Mouse (Mus musculus) E14TG2a.4 (cell line): ENCODE measurements around the gene Eno1.
"Not testable (repeated sequence)": the region's sequence is repeated elsewhere in the genome, so short reads cannot be mapped to it uniquely, and the experiment has no call there.

Experiments used
- H3K27me3 ChIP-seq: 2 replicates; pipeline ENCODE4 v1.6.1; 2014; ENCODE audit warnings: low read length, control low read depth; ENCODE audit not compliant: insufficient read depth
- H3K36me3 ChIP-seq: 2 replicates; pipeline ENCODE4 v1.6.1; 2014; ENCODE audit warnings: low read length, control low read depth; ENCODE audit not compliant: insufficient read depth
- H3K4me1 ChIP-seq: replicated peaks from 2 replicates; pipeline ENCODE4 v1.6.1; 2014; ENCODE audit warnings: low read depth, low read length, control low read depth
- H3K4me3 ChIP-seq: replicated peaks from 2 replicates; pipeline ENCODE4 v1.5.1; 2014; ENCODE audit warnings: mild to moderate bottlenecking, low read length
- H3K9me3 ChIP-seq: 2 replicates; pipeline ENCODE4 v1.6.1; 2014; ENCODE audit warnings: low read length, control low read depth
- CTCF ChIP-seq: conservative IDR thresholded peaks from 2 replicates; pipeline ENCODE4 v1.5.1; 2014; ENCODE audit warnings: low read length
- NANOG ChIP-seq: IDR thresholded peaks from 2 replicates; pipeline ENCODE4 v1.6.1; 2014; ENCODE audit warnings: borderline replicate concordance, low read length, mixed read lengths
- POU5F1 ChIP-seq: IDR thresholded peaks from 2 replicates; pipeline ENCODE4 v1.6.1; 2014; ENCODE audit warnings: low read length, borderline replicate concordance

Gene Eno1

DNA sequence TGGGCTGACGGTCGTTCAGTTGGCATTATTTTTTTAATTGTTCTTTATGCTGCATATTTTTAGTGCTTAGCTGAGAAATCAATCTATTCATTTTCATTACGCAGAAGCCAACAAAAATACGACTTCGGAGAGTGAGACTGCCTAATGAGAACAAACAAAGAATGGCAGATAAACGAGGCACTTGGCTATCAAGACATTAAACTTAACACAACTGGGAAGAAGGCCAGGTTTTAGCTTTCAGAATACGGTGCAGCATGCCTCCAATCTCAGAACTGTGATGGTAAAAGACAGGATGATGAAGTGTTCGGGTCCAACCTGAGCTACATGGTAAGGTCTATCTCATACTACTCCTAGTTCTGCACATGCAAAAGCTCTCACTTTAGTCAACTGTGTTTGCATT is 25.8 kb downstream of the Eno1 start:
- peaks cover 9% of the 10 kb centered on the region for H3K27me3 ChIP-seq
- peaks cover 96% of the 10 kb centered on the region for H3K4me1 ChIP-seq
- no peaks in the 10 kb centered on the region for H3K9me3 ChIP-seq
- no peak overlapping the region for H3K4me3 ChIP-seq
- H3K36me3 ChIP-seq, result peaks cover 5% of the 10 kb centered on the region; the same call in 1 of the 2 replicates
- TF ChIP-seq POU5F1, result no peak
- no peak for TF ChIP-seq CTCF
- TF ChIP-seq NANOG, result no peak

DNA sequence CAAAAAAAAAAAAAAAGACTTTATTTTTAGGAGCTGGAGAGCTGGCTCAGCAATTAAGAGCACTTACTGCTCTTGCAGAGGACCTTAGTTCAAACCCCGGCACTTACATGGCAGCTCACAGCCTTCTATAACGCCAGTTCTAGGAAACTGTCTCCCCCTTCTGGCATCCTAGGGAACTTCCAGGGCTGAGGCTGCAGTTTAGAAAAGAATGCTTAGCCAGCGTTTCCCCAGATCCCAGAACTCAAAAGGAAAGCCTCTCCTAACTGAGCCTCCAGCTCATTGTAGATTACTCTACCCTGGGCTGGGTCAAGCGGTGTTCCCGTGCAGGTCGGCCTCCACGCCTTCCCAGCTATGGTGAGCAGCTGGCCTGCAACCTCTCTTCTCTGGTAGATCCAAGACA is 28.4 kb downstream of the Eno1 start:
- Histone ChIP-seq H3K4me3 (no peak overlapping the region), H3K27me3 (peaks cover 11% of the 10 kb centered on the region), H3K4me1 (peaks cover 94% of the 10 kb centered on the region), H3K36me3 (peaks cover 5% of the 10 kb centered on the region; the same call in 1 of the 2 replicates), H3K9me3 (no peaks in the 10 kb centered on the region)
- TF ChIP-seq POU5F1 (no peak), CTCF (peak; percentile 98)

DNA sequence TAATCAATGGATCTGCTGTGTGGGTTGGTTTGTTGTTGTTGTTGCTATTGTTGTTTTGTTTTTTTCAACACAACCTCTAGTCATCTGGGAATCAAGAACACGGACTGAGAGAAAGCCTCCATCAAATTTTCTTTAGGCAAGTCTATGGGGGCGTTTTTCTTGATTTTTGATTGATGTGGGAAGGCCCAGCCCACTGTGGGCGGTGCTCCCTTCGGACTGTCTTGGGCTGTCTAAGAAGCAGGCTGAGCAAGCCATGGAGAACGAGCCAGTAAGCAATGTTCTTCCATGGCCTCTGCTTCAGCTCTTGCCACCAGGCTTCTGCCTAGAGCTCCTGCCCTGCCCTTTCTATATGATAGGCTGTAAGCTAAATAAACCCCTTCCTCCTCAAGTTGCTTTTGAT is 28.9 kb downstream of the Eno1 start:
- H3K9me3 ChIP-seq, result no peaks in the 10 kb centered on the region
- peaks cover 12% of the 10 kb centered on the region for H3K27me3 ChIP-seq
- no peak for TF ChIP-seq CTCF
- TF ChIP-seq NANOG, result no peak
- TF ChIP-seq POU5F1, result no peak
- H3K4me3 ChIP-seq, result no peak overlapping the region
- H3K4me1 ChIP-seq, result peaks cover 94% of the 10 kb centered on the region
- H3K36me3 ChIP-seq, result peaks cover 5% of the 10 kb centered on the region; the same call in 1 of the 2 replicates

DNA sequence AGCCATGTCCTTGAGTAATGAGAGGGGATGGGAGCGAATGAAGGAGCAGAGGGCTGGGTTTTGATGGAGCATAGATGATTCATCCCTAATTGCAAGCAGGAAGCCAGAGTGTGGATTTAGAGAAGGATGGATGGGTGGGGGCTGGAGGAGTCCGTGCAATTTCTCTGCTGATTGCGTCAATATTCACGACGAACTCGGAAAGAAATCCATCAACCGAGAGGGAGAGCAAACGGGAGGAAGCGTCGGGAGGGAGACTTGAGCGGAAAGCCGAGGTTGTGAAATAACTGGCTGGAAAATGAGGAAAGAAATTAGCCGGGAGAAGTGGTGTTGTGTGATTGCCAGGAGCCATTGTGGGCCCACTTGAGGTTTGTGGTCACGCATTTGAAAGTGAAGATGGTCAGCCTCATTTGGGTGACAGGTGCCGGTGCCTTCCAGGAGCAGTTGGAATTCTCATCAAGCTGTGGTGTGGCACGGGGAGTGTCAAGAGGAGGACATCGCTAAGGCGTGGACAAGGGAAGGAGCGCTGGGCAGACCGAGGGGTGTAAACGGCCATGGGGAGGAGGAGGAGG is 30.2 kb downstream of the Eno1 start:
- Histone ChIP-seq H3K36me3 (peaks cover 5% of the 10 kb centered on the region; the same call in 1 of the 2 replicates), H3K4me3 (peak overlapping the region; percentile 39), H3K9me3 (no peaks in the 10 kb centered on the region), H3K27me3 (peaks cover 12% of the 10 kb centered on the region), H3K4me1 (peaks cover 82% of the 10 kb centered on the region)
- no peak for TF ChIP-seq POU5F1
- TF ChIP-seq CTCF, result no peak
- TF ChIP-seq NANOG, result no peak

DNA sequence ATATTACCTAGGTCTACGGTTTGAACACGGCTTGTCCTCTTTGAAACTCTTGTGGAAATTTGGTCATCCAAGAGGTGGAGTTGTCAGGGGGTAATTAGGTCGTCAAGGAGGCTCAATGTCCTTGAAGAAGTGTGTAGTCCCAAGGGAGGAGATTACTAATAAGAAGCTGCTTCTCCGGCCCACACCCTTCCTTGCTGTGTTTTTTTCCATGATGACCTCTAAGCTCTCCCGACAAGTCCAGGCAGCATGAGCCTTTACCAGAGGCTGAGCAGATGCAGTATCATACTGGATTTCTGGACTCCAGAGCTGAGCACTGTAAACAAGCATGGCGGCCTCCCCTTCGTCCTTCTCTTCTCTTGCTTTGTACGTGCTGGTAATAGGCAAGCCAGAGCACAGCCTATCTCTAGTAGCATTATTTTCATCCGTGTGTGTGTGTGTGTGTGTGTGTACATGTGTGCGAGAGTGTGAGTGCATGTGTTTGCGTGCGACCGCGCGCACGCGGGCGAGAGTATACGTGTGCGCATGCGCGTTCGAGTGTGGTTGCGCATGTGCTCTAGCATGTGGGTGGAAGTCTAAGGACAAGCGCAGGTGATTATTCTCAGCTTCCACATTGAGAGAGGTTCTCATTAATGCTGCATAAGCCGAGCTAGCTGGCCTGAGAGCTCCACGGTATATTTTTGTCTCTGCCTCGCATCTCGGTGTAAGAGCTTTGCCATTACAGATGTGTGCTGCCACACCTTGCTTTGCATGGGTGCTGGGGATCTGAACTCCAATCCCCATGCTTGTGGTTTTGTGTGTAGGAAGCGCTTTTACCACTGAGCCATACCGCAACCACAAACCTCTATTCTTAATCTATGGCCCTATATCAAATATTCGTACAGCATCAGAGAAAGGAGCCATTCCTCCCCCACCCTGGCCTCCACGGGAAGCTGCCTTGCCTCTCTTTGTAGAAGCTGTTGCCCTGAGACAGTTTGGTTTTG is 32.4 kb downstream of the Eno1 start:
- H3K27me3 ChIP-seq, result peaks cover 12% of the 10 kb centered on the region
- H3K9me3 ChIP-seq, result no peaks in the 10 kb centered on the region
- no peak for TF ChIP-seq POU5F1
- TF ChIP-seq NANOG, result no peak
- TF ChIP-seq CTCF, result no peak
- H3K4me3 ChIP-seq, result peak overlapping the region; percentile 55
- peaks cover 66% of the 10 kb centered on the region for H3K4me1 ChIP-seq
- H3K36me3 ChIP-seq, result no peaks in the 10 kb centered on the region

DNA sequence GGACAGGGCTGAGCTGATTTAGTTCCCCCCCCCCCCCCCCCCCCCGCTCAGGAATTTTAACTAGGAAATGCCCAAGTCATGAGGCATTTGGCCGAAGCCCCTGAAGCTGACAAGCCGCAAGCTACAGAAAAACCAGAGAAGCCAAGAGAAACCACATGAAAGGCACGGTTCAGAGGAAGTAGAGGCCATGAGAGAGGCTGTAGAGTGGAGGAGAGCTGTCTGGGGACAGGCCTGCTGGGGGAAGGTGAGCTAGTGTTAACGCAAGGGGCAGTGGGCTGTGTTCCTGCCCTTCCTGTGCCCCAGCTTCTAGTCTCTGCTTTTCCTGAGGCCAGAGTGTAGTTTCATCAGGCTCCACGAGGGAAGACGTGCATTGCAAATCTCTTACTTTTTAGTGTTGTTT is 33.2 kb downstream of the Eno1 start:
- H3K27me3 ChIP-seq, result peaks cover 12% of the 10 kb centered on the region
- TF ChIP-seq POU5F1, result no peak
- no peak for TF ChIP-seq CTCF
- no peak for TF ChIP-seq NANOG
- H3K4me3 ChIP-seq, result no peak overlapping the region
- no peaks in the 10 kb centered on the region for H3K36me3 ChIP-seq
- no peaks in the 10 kb centered on the region for H3K9me3 ChIP-seq
- H3K4me1 ChIP-seq, result peaks cover 59% of the 10 kb centered on the region

DNA sequence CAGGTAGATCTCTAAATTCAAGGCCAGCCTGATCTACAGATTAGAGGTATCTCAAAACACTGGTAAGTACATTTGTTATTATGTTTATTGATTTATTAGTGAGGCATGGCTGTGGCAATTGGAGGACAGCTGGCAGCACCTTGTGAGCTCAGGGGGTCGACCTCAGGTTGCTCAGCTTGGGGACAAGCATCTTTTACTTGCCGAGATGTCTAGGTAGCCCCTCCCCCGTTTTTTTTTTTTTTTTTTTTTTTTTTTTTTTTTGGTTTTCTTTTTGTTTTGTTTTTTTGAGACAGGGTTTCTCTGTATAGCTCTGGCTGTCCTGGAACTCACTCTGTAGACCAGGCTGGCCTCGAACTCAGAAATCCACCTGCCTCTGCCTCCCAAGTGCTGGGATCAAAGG is 34.2 kb downstream of the Eno1 start:
- not testable (repeated sequence) for H3K36me3 ChIP-seq, H3K9me3 ChIP-seq, H3K4me3 ChIP-seq
- Histone ChIP-seq H3K4me1 (peaks cover 51% of the 10 kb centered on the region), H3K27me3 (peaks cover 12% of the 10 kb centered on the region)

DNA sequence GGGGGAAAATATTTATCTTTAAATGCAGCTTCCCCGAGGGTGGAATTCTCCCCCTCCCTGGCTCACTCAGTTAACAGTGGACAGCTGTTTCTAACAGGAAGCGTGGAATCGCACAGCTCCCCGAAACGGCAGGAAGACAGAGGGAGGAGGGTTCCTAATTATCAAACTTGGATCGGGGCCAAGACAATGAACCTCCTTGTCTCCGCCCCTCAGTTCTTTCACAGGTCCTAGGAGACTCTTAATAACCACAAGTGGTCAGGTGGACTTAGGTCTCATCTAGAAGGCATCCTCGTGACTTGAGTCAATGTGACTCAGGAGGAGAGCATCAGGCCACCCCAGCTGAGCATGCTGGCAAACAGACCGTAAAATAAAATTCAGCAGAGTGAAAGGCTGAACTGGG is 36.2 kb downstream of the Eno1 start:
- TF ChIP-seq CTCF, result no peak
- no peak overlapping the region for H3K4me3 ChIP-seq
- no peaks in the 10 kb centered on the region for H3K36me3 ChIP-seq
- peaks cover 3% of the 10 kb centered on the region; the same call in 1 of the 2 replicates for H3K27me3 ChIP-seq
- H3K9me3 ChIP-seq, result no peaks in the 10 kb centered on the region
- peaks cover 31% of the 10 kb centered on the region for H3K4me1 ChIP-seq

DNA sequence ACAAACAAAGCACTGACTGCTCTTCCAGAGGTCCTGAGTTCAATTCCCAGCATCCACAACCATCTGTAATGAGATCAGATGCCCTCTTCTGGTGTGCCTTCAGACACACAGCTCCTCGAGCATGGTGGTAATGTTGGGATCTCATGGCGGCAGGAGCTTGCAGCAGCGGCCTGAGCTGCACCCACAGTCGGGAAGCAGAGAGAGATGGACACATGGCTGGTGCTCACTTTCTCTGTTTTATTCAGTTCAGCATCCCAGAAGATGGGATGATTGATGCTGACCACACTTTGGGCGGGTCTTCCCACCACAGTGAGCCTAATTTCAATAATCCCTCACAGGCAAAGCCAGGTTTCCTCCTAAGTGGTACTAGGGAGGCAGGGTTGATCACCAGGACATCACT is 39.0 kb downstream of the Eno1 start:
- no peak overlapping the region for H3K4me3 ChIP-seq
- no peaks in the 10 kb centered on the region for H3K36me3 ChIP-seq
- no peak for TF ChIP-seq POU5F1
- peaks cover 12% of the 10 kb centered on the region for H3K4me1 ChIP-seq
- no peaks in the 10 kb centered on the region for H3K27me3 ChIP-seq
- no peaks in the 10 kb centered on the region for H3K9me3 ChIP-seq

DNA sequence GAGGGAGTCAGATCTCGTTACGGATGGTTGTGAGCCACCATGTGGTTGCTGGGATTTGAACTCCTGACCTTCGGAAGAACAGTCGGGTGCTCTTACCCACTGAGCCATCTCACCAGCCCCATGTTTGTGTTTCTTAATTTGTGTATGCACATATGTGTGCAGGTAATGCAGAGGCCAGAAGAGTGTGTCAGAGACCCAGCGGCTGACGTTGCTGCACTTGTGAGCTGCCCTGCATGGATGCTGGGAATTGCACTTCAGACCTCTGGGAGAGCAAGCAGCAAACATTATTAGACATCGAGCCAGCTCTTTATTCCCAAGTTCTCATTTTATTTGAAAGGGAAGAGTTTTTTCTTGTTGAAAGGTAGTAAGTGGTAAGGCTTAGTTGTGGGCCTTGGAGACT is 42.8 kb downstream of the Eno1 start:
- H3K36me3 ChIP-seq, H3K27me3 ChIP-seq, H3K4me3 ChIP-seq, H3K9me3 ChIP-seq: not testable (repeated sequence)
- peaks cover 31% of the 10 kb centered on the region for H3K4me1 ChIP-seq
